Mouse (Mus musculus) CH12.LX (cell line): ENCODE results near the gene Gm5767. TPM values are rescaled to one million over a fixed set of nuclear protein-coding genes. Genes with fewer than 3 reads are reported as not detected.
A peak's percentile ranks its signal among the peaks of the same experiment; 100 is the strongest.

ENCODE experiments used
- DNase-seq: peaks from one replicate; pipeline ENCODE4 v3.0.0-alpha.2; 2013; ENCODE audit errors: extremely low read depth
- H3K27ac ChIP-seq: 2 replicates; pipeline ENCODE4 v1.5.1; 2012; ENCODE audit warnings: low read depth, mild to moderate bottlenecking, control low read depth, moderate library complexity; ENCODE audit not compliant: insufficient read depth
- H3K27me3 ChIP-seq: replicated peaks from 2 replicates; pipeline ENCODE3; 2012; ENCODE audit warnings: inconsistent platforms
- H3K36me3 ChIP-seq, 2 experiments: replicated peaks in 1 of 2; 2 replicates each; pipeline versions ENCODE3 to v1.6.1; 2012; ENCODE audit warnings: inconsistent platforms in 1 of 2, low read length in 1 of 2, mild to moderate bottlenecking in 1 of 2, mixed read lengths in 1 of 2, moderate library complexity in 1 of 2; ENCODE audit not compliant: control insufficient read depth in 1 of 2, insufficient read depth in 1 of 2
- H3K4me1 ChIP-seq, 2 experiments: 2 replicates each; pipeline ENCODE4 v1.6.1; 2012; ENCODE audit warnings: inconsistent platforms in 1 of 2, moderate library complexity in 1 of 2; ENCODE audit not compliant: insufficient read depth in 2 of 2, control insufficient read depth in 1 of 2
- H3K4me2 ChIP-seq: 2 replicates; pipeline ENCODE4 v1.6.1; 2012; ENCODE audit warnings: low read depth, mild to moderate bottlenecking, control low read depth; ENCODE audit not compliant: poor library complexity, insufficient read depth, severe bottlenecking
- H3K4me3 ChIP-seq, 3 experiments: fragments of 150-350 bp in 1 of 3; sonication (generic) in 1 of 3; replicated peaks in 1 of 3; 2 replicates each; pipeline versions ENCODE3 to v1.5.1; 2011 to 2012; ENCODE audit warnings: low read depth in 2 of 3, low read length in 2 of 3, mild to moderate bottlenecking in 2 of 3, moderate library complexity in 2 of 3, control low read depth in 1 of 3, improper control_type of control experiment in 1 of 3, inconsistent platforms in 1 of 3, mixed read lengths in 1 of 3; ENCODE audit not compliant: poor library complexity in 1 of 3
- H3K79me2 ChIP-seq: replicated peaks from 2 replicates; pipeline ENCODE4 v1.6.1; 2012; ENCODE audit warnings: mild to moderate bottlenecking, moderate library complexity; ENCODE audit not compliant: control insufficient read depth, poor library complexity, insufficient read depth, severe bottlenecking; ENCODE audit errors: extremely low read depth
- H3K9ac ChIP-seq: 2 replicates; pipeline ENCODE4 v1.6.1; 2012; ENCODE audit warnings: low read depth, mild to moderate bottlenecking, control low read depth, moderate library complexity; ENCODE audit not compliant: insufficient read depth
- H3K9me3 ChIP-seq: replicated peaks from 2 replicates; pipeline ENCODE3; 2012; ENCODE audit warnings: low read length, inconsistent platforms, mixed read lengths
- BHLHE40 ChIP-seq: IDR thresholded peaks from 2 replicates; pipeline ENCODE4 v1.6.1; 2011; ENCODE audit warnings: mild to moderate bottlenecking, low read depth, low read length, improper control_type of control experiment
- CHD1 ChIP-seq: IDR thresholded peaks from 2 replicates; pipeline ENCODE4 v1.6.1; 2012; ENCODE audit warnings: low read depth, low read length, improper control_type of control experiment, inconsistent platforms
- CHD2 ChIP-seq: IDR thresholded peaks from 2 replicates; pipeline ENCODE4 v1.6.1; 2011; ENCODE audit warnings: low read length, improper control_type of control experiment
- E2F4 ChIP-seq: IDR thresholded peaks from 2 replicates; pipeline ENCODE4 v1.6.1; 2011; ENCODE audit warnings: low read depth, low read length, improper control_type of control experiment; ENCODE audit not compliant: insufficient replicate concordance
- ELF1 ChIP-seq: IDR thresholded peaks from 2 replicates; pipeline ENCODE4 v1.6.1; 2014; ENCODE audit warnings: low read depth, mild to moderate bottlenecking, inconsistent platforms, low read length, improper control_type of control experiment
- EP300 ChIP-seq: IDR thresholded peaks from 2 replicates; pipeline ENCODE4 v1.6.1; 2011; ENCODE audit warnings: low read length, improper control_type of control experiment
- ETS1 ChIP-seq: conservative IDR thresholded peaks from 2 replicates; pipeline ENCODE4 v1.6.1; 2012; ENCODE audit warnings: low read depth, mild to moderate bottlenecking, inconsistent platforms, low read length, improper control_type of control experiment, moderate library complexity
- GABPA ChIP-seq: IDR thresholded peaks from 2 replicates; pipeline ENCODE4 v1.6.1; 2012; ENCODE audit warnings: low read depth, low read length, improper control_type of control experiment, inconsistent platforms; ENCODE audit not compliant: insufficient replicate concordance
- HCFC1 ChIP-seq: IDR thresholded peaks from 2 replicates; pipeline ENCODE4 v1.6.1; 2012; ENCODE audit warnings: low read depth, mild to moderate bottlenecking, inconsistent platforms, low read length, improper control_type of control experiment
- IRF4 ChIP-seq: IDR thresholded peaks from 2 replicates; pipeline ENCODE4 v1.6.1; 2014; ENCODE audit warnings: low read depth, mild to moderate bottlenecking, inconsistent platforms, low read length, improper control_type of control experiment
- JUN ChIP-seq: IDR thresholded peaks from 2 replicates; pipeline ENCODE4 v1.6.1; 2011; ENCODE audit warnings: low read depth, mild to moderate bottlenecking, low read length, improper control_type of control experiment, moderate library complexity; ENCODE audit not compliant: insufficient read depth
- JUND ChIP-seq: conservative IDR thresholded peaks from 2 replicates; pipeline ENCODE4 v1.6.1; 2011; ENCODE audit warnings: low read depth, low read length, improper control_type of control experiment
- MAFK ChIP-seq: IDR thresholded peaks from 2 replicates; pipeline ENCODE4 v1.6.1; 2011; ENCODE audit warnings: low read length, improper control_type of control experiment; ENCODE audit not compliant: insufficient replicate concordance
- MAX ChIP-seq: IDR thresholded peaks from 2 replicates; pipeline ENCODE4 v1.6.1; 2011; ENCODE audit warnings: low read length, improper control_type of control experiment
- MAZ ChIP-seq: IDR thresholded peaks from 2 replicates; pipeline ENCODE4 v1.6.1; 2012; ENCODE audit warnings: low read depth, mild to moderate bottlenecking, inconsistent platforms, low read length, improper control_type of control experiment, moderate library complexity
- MEF2A ChIP-seq: IDR thresholded peaks from 2 replicates; pipeline ENCODE4 v1.6.1; 2014; ENCODE audit warnings: low read depth, mild to moderate bottlenecking, inconsistent platforms, low read length, improper control_type of control experiment, borderline replicate concordance
- MYC ChIP-seq: IDR thresholded peaks from 2 replicates; pipeline ENCODE4 v1.6.1; 2011; ENCODE audit warnings: low read depth, mild to moderate bottlenecking, improper control_type of control experiment, low read length
- NELFE ChIP-seq: IDR thresholded peaks from 2 replicates; pipeline ENCODE4 v1.6.1; 2011; ENCODE audit warnings: low read depth, low read length, improper control_type of control experiment
- NRF1 ChIP-seq: IDR thresholded peaks from 2 replicates; pipeline ENCODE4 v1.6.1; 2014; ENCODE audit warnings: low read depth, mild to moderate bottlenecking, inconsistent platforms, low read length, improper control_type of control experiment, moderate library complexity
- PAX5 ChIP-seq: IDR thresholded peaks from 2 replicates; pipeline ENCODE4 v1.6.1; 2012; ENCODE audit warnings: low read length, inconsistent platforms, mixed read lengths
- POLR2A ChIP-seq: IDR thresholded peaks from 2 replicates; pipeline ENCODE4 v1.6.1; 2011; ENCODE audit warnings: low read depth, mild to moderate bottlenecking, improper control_type of control experiment, low read length
- POLR2AphosphoS2 ChIP-seq: IDR thresholded peaks from 2 replicates; pipeline ENCODE4 v1.6.1; 2011; ENCODE audit warnings: low read depth, low read length, improper control_type of control experiment
- SIN3A ChIP-seq: IDR thresholded peaks from 2 replicates; pipeline ENCODE4 v1.6.1; 2012; ENCODE audit warnings: low read length, improper control_type of control experiment, inconsistent platforms
- SMC3 ChIP-seq: IDR thresholded peaks from 2 replicates; pipeline ENCODE4 v1.6.1; 2011; ENCODE audit warnings: low read depth, low read length, improper control_type of control experiment
- TBP ChIP-seq: conservative IDR thresholded peaks from 2 replicates; pipeline ENCODE4 v1.6.1; 2011; ENCODE audit warnings: low read depth, low read length, improper control_type of control experiment
- UBTF ChIP-seq: IDR thresholded peaks from 2 replicates; pipeline ENCODE4 v1.6.1; 2012; ENCODE audit warnings: low read depth, mild to moderate bottlenecking, inconsistent platforms, low read length, improper control_type of control experiment, moderate library complexity
- USF1 ChIP-seq: IDR thresholded peaks from 2 replicates; pipeline ENCODE4 v1.6.1; 2014; ENCODE audit warnings: low read depth, mild to moderate bottlenecking, inconsistent platforms, low read length, improper control_type of control experiment
- USF2 ChIP-seq: conservative IDR thresholded peaks from 2 replicates; pipeline ENCODE4 v1.6.1; 2011; ENCODE audit warnings: low read depth, low read length, improper control_type of control experiment
- ZC3H11A ChIP-seq: IDR thresholded peaks from 2 replicates; pipeline ENCODE4 v1.6.1; 2012; ENCODE audit warnings: low read depth, mild to moderate bottlenecking, inconsistent platforms, low read length, improper control_type of control experiment
- ZKSCAN1 ChIP-seq: IDR thresholded peaks from 2 replicates; pipeline ENCODE4 v1.6.1; 2012; ENCODE audit warnings: low read depth, inconsistent platforms, low read length, improper control_type of control experiment, borderline replicate concordance
- ZMIZ1 ChIP-seq: IDR thresholded peaks from 2 replicates; pipeline ENCODE4 v1.6.1; 2012; ENCODE audit warnings: low read depth, mild to moderate bottlenecking, inconsistent platforms, low read length, improper control_type of control experiment
- ZNF384 ChIP-seq: IDR thresholded peaks from 2 replicates; pipeline ENCODE4 v1.6.1; 2012; ENCODE audit warnings: low read depth, low read length, improper control_type of control experiment, inconsistent platforms
- dilution Hi-C: fragments of 300-500 bp; cut with MboI; formaldehyde crosslinking; loops from 2 replicates; pipeline ENCODE4 v1.14.3; 2020; ENCODE audit warnings: low sequenced_read_pairs; ENCODE audit not compliant: extremely low pct_unique_long_range_greater_than_20kb, extremely low pct_ligation_motif_present
- in situ Hi-C: fragments of 300-500 bp; cut with MboI; formaldehyde crosslinking; loops from 3 replicates; pipeline ENCODE4 v1.14.3; 2019; ENCODE audit warnings: low sequenced_read_pairs, low pct_ligation_motif_present, low pct_unique_long_range_greater_than_20kb, mixed read lengths
- polyA plus RNA-seq: library from polyadenylated mRNA; unstranded; fragments of >175 nt; gene quantifications from 2 replicates; pipeline ENCODE4 v1.2.1, GENCODE M21; 2012; ENCODE audit warnings: low read depth; ENCODE audit not compliant: insufficient read length
- total RNA-seq, 2 experiments: library from RNA; depleted of rRNA; stranded (reverse); fragments of 300-350 nt in 1 of 2; fragments of >200 nt in 1 of 2; gene quantifications; 2 replicates each; pipeline ENCODE4 v1.2.3; 2012 to 2014

The Gm5767 gene
- total and polyA plus RNA-seq, 3 experiments: not detected

- in situ Hi-C loops: loop anchor here (5.0 kb wide), 2 partner anchors 82 to 182 kb away; no protein-coding TSS in a partner anchor
- H3K4me3 ChIP-seq: no peak overlapping the region
- DNase-seq: no peak
- peaks cover 24 to 73% of the 10 kb centered on the region in 2 experiments for H3K36me3 ChIP-seq
- dilution Hi-C loops: no loop called here
- H3K9me3 ChIP-seq: no peaks in the 10 kb centered on the region
- TF ChIP-seq MAZ (no peak), ETS1 (no peak), EP300 (no peak), GABPA (no peak), ELF1 (no peak), USF1 (no peak), JUN (no peak), NELFE (no peak), CHD2 (no peak), PAX5 (no peak), ZMIZ1 (no peak), UBTF (no peak), MEF2A (no peak), ZKSCAN1 (no peak), USF2 (no peak), JUND (no peak), MYC (no peak), CHD1 (no peak), BHLHE40 (no peak)
- no peaks in the 10 kb centered on the region for H3K79me2 ChIP-seq
- H3K27me3 ChIP-seq: no peaks in the 10 kb centered on the region
- no peak overlapping the region for H3K9ac ChIP-seq
- H3K4me2 ChIP-seq: no peak overlapping the region
- H3K4me1 ChIP-seq: no peaks in the 10 kb centered on the region
- no peak overlapping the region for H3K27ac ChIP-seq
Measured at GRCm38 (mm10) chr16:8685087-8685486, 4.5 kb downstream of the Gm5767 start.

DNA sequence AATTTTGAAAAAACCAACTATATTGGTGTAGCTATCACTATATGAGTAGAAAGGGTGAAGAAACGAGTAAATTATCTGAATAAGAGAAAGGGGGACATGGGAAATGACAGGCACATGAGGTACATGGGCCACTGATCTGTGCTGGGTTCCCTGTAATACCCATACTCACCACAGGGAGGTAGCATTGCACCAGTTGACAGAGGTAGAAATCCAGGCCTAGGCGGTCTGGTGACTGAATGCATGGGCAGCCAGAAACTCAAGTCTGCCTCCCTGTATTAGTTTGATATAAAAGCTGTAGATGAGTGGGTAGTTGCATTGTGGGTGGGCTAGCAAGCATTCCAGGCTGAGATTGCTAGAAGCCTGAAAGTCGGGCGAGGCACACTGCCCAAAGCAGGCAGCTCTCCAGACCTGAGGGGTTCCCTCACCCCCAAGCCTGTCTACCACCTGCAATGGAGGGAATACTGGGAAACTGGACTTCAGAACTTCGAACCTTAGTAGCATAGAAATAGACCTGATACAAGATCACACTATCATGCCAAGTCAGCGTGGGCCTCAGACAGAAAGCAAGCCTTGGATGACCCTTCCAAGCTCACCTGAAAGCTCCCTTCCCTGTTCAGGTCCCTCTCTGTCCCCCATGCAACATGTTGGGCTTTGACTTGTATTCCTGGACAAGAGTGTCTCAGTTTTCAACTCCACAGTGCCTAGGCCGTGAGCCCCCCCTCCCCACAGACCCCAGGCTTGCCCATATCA is 5.7 kb downstream of the Gm5767 start:
- Histone ChIP-seq H3K9me3 (no peaks in the 10 kb centered on the region), H3K4me2 (no peak overlapping the region), H3K27me3 (no peaks in the 10 kb centered on the region), H3K36me3 (peaks cover 35 to 83% of the 10 kb centered on the region in 2 experiments), H3K4me1 (no peaks in the 10 kb centered on the region), H3K4me3 (no peak overlapping the region), H3K9ac (no peak overlapping the region), H3K79me2 (no peaks in the 10 kb centered on the region), H3K27ac (no peak overlapping the region)
- dilution Hi-C loops: no loop called here
- DNase-seq: peak; percentile 85
- in situ Hi-C loops: loop anchor here (5.0 kb wide), 2 partner anchors 81 to 181 kb away; no protein-coding TSS in a partner anchor
- TF ChIP-seq MAX (no peak), POLR2AphosphoS2 (peak; percentile 64; the same call in 1 of the 2 replicates), SIN3A (no peak), HCFC1 (no peak), MAZ (no peak), SMC3 (peak; percentile 85), E2F4 (no peak), TBP (no peak), ETS1 (no peak), USF1 (no peak), JUND (no peak), ZC3H11A (peak; percentile 50), ZNF384 (no peak), UBTF (no peak), EP300 (no peak), CHD1 (0 out of 2 replicates have a peak, but pooled peaks have one; percentile 38), POLR2A (0 out of 2 replicates have a peak, but pooled peaks have one; percentile 13), IRF4 (peak; percentile 15; the same call in 1 of the 2 replicates), NRF1 (0 out of 2 replicates have a peak, but pooled peaks have one; percentile 14), MAFK (no peak), MEF2A (no peak)
